Mouse (Mus musculus) activated CD4-positive, CD25-positive, alpha-beta regulatory T cell, adult 4 months (primary cell): ENCODE measurements around the gene Pik3r1. TPM values are rescaled to one million over a fixed set of nuclear protein-coding genes. Genes with fewer than 3 reads are reported as not detected.

Experiments
- ATAC-seq: one replicate; pipeline ENCODE4 v1.8.0; 2017
- polyA plus RNA-seq, 2 experiments: library from polyadenylated mRNA; unstranded; fragments of 100-300 nt; shearing (Covaris generic); gene quantifications; one replicate each; pipeline ENCODE4 v1.2.1; 2017

Pik3r1 gene
- polyA plus RNA-seq, 2 experiments from 2014 or later: 62.7 to 97.2 TPM

GRCm38 (mm10) chr13:101736521-101737387, 31.3 kb downstream of the Pik3r1 start:
- peak; percentile 50 for ATAC-seq

DNA sequence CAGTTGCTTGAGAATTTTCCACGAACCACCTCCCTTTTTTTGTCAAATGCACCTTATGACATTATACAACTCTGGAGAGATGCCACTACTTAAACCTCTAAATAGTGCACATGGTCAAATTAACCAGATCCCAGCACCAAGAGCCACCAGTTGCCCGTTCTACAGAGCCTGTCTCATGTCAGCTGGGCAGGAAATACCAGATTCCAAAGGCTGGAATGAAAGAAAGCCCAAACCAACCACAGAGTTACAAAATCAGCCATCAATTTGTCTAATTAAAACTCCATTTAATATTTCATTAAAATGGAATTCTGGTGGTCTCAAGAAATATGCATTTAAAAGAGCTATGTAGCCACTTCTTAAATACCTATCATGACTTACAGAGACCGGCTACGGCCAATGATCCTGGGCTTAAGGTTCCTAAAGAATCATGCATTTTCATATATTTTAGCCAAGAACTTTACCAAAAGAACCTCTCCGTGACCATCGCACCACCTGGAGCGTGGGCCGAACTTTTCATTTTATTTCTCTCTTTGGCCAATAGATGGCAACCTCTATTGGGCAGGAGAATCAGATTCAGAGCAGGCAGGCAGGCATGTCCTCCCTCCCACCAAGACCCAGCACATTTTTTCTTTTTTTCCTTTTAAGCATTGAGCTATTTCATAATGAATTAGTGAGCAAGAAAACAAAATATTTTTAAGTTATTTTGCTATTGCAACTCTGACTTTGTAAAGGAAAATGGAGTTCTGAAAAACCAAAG, 32.5 kb downstream of the Pik3r1 start:
- ATAC-seq: peak; percentile 34

GRCm38 (mm10) chr13:101734227-101734626, 33.8 kb downstream of the Pik3r1 start:
- ATAC-seq: no peak

- no peak for ATAC-seq
Observed at GRCm38 (mm10) chr13:101732675-101733074, 35.3 kb downstream of the Pik3r1 start.

DNA sequence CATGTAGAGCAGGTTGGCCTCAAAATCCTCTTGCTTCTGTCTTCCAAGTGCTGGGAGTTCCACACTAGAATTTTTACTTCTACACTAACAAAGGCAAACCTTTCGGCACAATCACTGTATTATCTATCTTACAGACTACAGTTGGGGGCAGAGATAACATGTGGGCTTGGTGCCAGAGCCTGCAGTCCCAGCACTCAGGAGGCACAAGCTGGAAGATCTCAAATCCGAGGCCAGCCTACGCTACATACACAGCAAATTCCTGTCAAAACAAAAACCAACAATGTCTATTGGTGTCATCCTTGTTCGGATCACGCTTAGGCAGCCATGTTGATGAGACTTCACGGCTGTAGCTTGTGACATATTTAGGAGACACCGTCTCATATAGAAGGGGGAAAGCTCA, 36.2 kb downstream of the Pik3r1 start:
- no peak for ATAC-seq

DNA sequence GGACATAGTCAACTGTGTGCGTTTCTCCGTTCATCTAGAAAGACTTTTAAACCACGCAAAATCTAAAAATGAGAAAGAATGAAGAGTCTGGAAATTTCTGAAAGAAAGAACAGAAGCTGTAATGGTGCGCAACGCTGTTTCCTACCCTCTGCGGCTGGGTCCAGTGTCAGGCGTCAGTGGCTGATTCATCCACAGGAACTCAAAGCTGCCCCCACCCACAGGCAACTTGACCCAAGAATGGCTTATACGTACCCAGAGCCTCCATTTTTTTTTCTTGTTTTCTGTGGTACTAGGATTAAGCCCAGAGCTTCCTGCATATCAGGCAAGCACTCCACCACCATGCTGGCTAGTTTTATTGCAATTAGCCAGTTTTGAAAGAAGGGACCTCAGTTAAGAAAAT, 37.7 kb downstream of the Pik3r1 start:
- ATAC-seq: no peak

GRCm38 (mm10) chr13:101729248-101730055, 38.6 kb downstream of the Pik3r1 start:
- no peak for ATAC-seq

DNA sequence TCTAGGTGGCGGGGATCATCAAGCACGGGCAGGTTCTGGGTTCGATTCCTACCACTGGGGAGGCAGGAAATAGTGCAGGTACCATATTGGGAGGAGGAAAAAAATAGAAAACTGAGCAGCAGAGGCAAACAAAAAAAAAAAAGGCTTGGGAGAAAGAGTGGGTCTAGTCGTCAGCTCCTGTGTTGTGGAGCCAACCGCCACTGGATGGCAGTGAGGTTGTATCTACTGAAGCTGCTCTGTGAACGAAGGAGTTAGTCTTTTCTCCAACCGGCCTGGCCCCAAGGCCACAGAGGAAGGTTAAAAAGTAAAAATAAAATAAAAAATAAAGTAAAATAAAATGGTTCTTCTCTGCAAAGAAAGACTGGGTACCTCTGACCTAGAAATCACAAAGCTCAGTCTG, 39.2 kb downstream of the Pik3r1 start:
- ATAC-seq: no peak

DNA sequence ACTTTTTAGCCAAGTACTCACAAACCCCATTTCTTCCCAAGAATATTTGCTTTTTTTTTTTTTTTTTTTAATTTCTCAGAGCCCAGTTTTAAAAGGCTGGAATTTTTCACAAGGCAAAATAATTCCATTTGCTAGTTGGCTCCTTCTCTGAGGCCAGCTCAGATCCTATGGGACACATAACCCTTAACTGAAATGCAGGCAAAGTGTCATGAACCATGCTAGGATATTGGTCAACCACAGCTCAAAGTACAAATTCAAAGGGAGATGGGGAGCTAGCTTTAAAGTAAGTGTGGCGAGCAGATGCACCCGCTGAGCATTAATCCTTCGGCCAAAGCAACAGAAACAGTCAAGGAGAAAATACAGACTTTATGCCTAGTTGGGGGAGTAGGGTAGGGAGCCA, 39.7 kb downstream of the Pik3r1 start:
- ATAC-seq: no peak

- no peak for ATAC-seq
Observed at GRCm38 (mm10) chr13:101727837-101728236, 40.2 kb downstream of the Pik3r1 start.

GRCm38 (mm10) chr13:101726922-101727321, 41.1 kb downstream of the Pik3r1 start:
- ATAC-seq: no peak

GRCm38 (mm10) chr13:101721901-101722595, 46.0 kb downstream of the Pik3r1 start:
- no peak for ATAC-seq

- ATAC-seq: no peak
Observed at GRCm38 (mm10) chr13:101721154-101721553, 46.9 kb downstream of the Pik3r1 start.

DNA sequence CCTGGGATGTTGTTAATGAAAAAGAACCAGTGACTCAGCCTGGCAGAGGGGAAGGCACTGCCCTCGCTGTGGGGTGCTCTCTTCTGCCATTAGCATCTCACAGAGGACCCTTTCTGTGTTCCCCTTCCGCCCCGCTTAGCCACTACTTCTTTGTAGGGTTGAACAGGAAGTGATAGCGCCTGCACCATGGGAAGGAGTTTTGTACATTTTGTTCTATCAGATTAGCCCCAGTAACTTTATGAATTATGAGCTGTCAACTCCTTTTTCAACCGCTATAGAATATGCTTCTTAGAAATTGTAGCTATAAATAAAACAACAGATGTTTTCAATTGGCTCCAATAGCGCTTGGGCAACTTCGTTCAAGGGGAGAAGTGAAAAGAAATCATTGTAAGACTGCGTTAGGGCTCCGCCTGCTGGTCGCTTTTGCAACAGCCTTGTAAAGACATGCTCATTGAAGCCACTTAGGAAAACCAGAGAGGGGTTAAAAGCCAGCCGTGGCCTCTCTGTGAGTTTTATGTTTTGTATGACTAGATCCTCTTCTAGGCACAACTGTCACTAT, 48.6 kb downstream of the Pik3r1 start:
- peak; percentile 85 for ATAC-seq

DNA sequence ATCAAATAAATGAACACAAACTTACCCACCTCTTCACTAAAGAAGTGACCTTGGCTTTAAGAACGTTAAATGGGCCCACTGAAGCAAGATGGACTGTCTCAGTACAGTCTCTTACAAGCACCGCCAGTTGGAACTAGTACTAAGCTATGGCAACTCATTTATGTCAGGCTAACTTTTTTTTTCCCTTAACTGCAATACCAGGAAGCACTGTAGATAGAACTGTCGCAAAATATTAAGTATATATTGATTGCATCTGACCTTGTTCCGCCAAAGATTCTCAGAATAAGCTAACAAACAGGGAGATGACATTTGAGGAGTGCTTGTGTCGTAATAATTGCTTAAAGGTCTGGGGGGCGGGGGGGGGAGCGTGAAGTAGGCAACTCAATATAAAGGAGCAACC, 49.3 kb downstream of the Pik3r1 start:
- no peak for ATAC-seq

DNA sequence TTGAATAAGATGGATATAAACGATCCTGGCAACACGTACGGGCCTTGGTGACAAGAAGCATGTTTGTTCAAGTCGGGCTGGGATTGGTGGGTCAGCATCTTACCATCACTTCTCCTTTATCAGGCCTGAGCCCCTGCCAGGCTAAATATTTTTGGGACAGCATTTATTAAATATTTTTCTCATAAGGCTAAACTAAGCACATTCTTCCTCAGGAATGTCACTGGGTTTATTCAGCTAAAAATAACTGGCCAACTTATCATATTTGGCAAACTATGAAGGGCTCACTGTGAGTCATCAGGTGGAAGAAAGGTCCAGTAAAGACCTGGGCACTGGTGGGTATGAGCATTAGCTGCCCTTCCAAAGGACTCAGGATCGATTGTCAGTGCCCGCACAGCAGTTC, 50.2 kb downstream of the Pik3r1 start:
- ATAC-seq: no peak

DNA sequence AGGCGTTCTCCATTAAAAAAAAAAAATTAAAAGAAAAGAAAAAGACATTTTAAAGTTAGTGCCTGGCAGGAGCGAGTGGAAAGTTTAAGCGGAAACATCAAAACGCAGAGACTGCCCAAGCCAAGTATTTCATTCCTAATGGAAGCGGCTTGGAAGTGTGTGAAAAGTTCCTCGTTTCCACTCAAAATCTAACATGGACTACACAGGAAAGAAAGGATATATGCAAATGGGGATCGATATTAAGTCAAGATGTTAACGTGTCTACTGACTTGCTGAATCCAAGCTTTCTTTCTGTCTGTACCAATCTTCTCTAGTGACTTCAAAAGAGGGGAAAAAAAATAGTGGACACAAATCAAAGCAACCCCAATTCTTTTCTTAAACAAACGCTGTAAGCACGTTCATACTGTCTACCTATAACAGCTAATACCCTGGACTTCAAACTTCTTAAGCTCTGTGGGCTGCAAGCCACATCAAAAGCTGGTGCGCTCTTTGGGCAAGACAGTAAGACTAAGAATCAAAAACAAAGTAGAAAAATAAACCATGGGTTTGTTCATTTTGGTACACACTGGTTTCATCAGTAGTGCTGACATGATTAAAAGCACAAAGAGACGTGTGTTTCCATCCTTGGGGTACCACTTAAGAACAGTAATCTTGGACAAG, 54.5 kb downstream of the Pik3r1 start:
- peak; percentile 42 for ATAC-seq

DNA sequence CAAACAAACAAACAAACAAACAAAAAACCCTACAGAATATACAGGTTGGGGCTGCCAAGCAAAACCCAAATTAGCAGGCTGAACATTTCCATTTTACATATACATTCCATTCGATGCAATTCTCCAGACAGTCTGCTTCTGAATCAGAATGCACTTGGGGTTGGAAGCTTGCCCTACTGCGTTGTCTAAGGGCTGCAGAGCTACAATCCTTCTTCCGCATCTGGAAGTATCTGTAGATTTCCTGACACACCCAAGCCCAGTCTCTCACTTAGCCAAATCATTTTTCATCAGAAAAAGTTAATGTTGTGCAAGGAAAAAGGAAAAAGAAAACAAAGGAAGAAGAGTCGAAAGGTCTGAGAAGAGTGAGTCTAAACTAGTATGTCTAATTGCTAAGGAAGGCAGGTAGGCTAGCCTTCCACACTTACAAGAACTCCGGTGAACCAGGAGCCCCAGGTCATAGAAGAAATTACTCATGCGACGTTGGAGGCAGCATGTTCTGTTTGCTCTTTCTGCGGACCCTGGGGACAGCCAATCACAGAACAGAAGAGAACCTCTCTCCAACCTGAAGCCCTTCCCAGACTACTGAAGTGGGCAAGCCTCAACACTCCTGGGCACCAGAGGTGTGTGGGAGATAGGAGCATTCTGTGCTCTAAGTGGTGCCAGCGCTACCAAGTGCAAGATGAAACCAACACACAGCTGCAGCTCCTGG, 55.1 kb downstream of the Pik3r1 start:
- ATAC-seq: no peak

- no peak for ATAC-seq
Observed at GRCm38 (mm10) chr13:101712099-101712498, 55.9 kb downstream of the Pik3r1 start.

DNA sequence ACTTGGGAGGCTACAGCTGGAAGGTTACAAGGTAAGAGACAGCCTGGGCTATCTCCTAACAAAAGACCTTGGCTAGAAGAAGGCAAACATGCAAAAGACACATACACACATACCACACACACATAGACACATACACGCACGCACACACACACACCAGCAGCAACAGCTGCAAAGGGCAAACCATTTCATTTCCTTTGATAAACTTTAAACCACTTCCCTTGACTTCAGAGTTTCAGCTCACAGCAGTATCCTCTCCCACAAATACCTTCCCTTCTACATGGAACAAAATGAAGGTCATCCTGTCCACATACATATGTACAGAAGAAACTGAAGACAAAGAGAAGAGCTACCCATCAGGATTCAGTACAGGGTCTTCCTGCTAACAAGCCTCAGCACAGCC, 56.7 kb downstream of the Pik3r1 start:
- peak; percentile 53 for ATAC-seq

DNA sequence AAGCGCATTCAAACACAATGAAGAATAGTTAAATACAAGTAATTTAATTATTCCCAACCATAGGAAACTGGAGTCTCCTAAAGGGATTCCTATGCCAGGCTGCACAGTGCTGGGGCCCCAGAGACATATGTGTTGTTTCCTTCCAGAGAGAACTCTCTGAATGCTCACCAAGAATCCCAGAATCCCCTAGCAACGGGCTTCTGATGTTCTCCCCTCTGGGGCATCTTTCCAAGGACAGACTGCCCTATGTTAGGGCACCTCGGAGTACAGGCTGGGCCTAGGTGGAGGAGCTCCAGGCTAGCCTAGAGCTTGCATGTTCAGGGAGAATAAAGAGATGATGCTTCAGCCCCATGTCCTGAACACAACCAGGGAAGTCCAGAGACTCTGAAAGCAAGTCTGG, 58.2 kb downstream of the Pik3r1 start:
- ATAC-seq: no peak
